Mouse (Mus musculus): ENCODE data around the gene Ndst2.

Gene Ndst2

GRCm38 (mm10) chr14:20737306-20737705 is 2.9 kb upstream of the Ndst2 start:
- 22% methylated on average over 14 of the region's 14 CpGs for WGBS

GRCm38 (mm10) chr14:20735892-20736390 is 1.6 kb upstream of the Ndst2 start:
- WGBS: 75% methylated on average over 13 of the region's 13 CpGs

DNA sequence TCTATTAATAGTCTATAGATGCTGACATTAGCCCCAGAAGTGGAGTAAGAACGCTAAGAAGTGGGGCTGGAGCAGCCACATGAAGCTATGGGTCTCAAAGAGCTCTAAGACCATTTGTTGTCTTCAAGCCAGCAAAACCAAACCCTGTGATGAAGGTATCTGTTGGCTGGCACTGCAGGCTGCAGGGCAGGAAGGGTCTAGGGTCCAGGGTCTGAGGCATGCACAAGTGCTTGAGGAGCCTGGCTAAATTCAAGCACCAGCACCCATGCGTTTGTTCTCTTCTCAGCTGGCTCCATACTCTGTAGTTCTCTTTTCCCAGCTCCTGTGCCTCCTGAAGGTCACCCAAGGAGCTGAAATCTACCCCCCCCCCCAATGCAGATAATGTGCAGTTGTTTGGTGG is 690 bp upstream of the Ndst2 start:
- 50% methylated on average over 2 of the region's 2 CpGs for WGBS

DNA sequence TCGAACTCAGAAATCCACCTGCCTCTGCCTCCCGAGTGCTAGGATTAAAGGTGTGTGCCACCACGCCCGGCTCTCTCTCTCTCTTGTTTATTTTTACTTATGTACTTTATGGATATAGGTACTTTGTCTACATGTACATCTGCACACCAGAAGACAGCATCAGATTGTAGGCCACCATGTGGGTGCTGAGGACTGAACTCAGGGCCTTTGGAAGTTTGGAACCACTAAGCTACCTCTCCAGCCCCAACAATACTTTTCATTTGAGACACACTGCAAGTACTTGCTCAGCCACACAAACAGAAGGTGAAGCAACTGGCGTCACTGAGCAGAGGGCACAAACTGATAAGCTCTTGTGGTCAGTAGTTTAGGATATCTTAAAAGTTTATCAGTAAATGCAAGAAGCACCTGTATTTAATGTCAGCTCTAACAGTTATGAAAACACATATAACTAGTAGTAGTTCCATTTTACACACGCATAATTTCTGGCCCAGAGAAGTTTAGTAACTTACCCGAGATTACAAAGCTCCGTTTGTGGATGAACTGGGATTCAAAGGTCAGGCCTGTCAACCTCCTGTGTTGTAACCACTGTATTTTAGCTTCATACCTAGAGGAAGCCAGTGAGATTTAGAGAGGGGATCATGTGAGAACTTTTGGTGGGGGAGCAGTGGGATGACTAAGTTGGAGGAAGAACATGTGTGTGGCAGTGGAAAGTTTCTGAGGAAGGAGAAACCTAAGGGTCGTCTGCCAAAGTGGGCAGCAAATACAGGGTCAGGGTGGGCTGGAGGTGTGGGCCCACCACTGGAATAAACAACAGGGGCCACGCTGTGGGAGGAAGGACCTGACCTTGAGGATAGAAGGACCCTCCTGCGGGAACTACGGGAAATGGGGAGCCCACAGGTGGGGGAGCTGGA is 1.1 kb downstream of the Ndst2 start:
- WGBS: 48% methylated on average over 12 of the region's 12 CpGs

DNA sequence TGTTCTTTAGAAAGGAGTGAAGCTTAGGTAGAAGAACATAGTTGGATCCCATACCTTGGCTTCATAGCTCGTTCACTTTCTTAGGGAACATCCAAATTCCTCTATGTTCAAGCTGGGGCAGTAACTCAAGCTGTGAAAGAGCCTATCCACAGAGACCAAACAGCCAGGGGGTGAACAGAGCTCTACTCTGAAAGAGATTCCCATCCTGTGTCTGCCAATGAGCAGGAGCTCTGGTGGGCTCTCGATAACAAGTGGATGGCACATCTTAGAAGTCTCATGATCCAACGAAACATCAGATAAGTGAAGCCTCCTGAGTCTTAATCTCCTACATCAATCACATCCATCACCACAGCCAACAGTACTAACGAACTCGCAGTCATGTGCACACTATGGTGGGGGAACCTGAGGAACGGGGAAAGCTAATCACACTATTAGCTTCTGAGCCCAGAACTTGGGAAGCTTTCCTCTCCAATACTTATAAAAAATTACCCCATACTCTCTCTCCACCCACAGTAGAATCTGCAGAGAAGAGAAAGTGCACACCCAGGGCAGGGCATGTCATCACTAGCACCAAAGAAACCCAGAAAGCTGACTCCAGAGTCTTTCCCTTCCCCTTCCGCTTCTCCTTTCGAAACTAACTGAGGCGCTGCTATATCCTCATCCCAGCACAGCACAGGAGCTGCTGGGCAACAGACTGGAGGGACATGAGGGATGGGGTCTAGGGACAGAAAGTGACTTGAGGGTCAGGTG is 3.3 kb downstream of the Ndst2 start:
- 80% methylated on average over 9 of the region's 9 CpGs for WGBS

GRCm38 (mm10) chr14:20729871-20730270 is 4.5 kb downstream of the Ndst2 start:
- 91% methylated on average over 9 of the region's 9 CpGs for WGBS

DNA sequence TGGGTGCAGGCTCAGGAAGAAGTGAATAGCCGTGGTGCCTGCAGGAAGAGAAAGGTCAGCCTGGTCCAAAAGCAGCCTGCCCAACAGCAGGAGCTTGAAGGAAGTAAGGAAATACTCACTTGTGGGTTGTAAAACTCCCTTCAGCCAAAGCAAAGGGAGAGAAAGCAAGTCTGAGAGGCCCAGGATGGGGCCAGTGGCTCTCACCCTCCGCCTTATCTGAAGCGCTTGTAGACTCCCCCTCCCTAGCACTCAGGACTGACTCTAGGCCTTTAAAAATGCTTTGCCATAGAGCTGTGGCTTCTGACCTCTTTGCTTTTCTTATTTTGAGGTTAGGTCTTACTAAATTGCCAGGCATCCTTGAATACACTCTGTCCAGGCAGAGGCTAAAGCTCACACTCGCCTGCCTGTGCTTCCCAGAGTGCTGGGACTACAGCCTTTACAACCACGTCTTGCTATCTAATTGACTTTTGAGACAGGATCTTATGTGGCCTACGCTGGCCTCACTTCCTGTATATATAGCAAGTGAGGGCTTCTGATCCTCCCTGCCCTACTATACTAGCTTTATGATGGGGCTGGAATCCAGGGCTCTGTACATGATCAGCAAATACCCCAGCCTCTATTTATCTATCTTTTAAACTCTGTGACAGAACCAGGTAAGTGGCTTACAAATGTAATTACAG is 8.6 kb downstream of the Ndst2 start:
- WGBS: 81% methylated on average over 6 of the region's 6 CpGs

- 4% methylated on average over 5 of the region's 5 CpGs for WGBS
Observed at GRCm38 (mm10) chr14:20724043-20724442, 10.3 kb downstream of the Ndst2 start.

DNA sequence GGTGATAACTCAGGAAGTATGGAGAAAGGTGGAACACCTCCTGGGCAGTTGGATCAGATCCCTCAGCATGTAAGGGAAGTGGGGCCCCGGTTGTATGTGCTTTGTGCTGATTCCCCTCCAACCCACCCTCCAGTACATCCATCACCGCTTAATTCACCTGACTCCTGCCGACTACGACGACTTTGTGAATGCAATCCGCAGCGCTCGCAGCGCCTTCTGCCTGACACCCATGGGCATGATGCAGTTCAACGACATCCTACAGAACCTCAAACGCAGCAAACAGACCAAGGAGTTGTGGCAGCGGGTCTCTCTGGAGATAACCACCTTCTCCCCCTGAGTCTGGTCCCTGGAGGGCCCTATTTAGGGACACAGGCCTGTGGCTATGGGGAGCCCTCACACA is 11.4 kb downstream of the Ndst2 start:
- WGBS: 80% methylated on average over 12 of the region's 12 CpGs

DNA sequence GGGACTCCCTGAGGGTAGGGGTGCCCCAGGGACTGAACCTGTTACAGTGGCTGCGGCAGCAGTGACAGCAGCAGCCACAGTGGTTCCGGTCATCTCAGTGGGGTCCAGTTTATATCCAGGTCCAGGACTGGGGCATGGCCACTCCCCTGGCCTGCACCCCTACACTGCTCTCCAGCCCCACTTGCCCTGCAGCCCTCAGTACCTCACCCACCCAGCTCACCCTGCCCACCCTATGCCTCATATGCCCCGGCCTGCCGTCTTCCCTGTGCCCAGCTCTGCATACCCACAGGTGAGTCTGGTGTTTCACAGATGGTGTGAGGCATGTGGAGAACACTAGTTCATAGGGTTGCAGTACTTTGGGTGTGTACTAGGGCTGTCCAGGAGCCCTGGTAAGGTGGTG is 13.0 kb downstream of the Ndst2 start:
- WGBS: 91% methylated on average over 4 of the region's 4 CpGs

- WGBS: 84% methylated on average over 12 of the region's 12 CpGs
Observed at GRCm38 (mm10) chr14:20719767-20720166, 14.6 kb downstream of the Ndst2 start.

GRCm38 (mm10) chr14:20718443-20718842 is 15.9 kb downstream of the Ndst2 start:
- 90% methylated on average over 10 of the region's 10 CpGs for WGBS

DNA sequence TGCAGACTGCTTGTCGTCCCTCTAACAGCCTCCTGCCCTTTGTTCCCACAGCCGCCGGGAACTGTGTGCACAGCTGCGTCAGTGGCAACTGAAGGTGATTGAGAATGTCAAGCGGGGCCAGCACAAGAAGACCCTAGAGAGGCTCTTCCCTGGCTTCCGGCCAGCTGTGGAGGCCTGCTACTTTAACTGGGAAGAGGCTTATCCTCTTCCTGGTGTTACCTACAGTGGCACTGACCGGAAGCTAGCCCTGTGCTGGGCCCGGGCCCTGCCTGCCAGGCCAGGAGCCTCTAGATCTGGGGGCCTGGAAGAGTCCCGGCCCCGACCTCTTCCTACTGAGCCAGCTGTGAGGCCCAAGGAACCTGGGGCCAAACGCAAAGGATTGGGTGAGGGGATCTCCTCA is 20.5 kb downstream of the Ndst2 start:
- 77% methylated on average over 11 of the region's 11 CpGs for WGBS

DNA sequence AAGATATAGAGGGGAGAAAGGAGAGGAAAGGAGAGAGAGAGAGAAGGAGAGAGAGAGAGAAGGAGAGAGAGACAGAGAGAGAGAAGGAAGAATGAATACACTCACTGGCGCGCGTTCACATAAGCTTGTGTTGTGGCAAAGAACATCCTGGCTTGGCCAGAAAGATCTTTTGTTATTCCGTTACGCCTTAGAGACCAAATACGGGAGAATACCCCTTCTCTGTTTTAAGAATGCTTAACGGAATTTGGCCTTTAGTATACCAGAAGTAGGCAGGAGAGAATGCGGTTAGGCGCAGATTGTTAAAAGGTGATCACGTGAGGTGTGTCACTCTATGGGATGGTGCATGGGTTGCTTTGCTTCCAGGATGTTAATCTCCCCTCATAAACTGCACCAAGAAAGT is 26.1 kb downstream of the Ndst2 start:
- 1% methylated on average over 10 of the region's 10 CpGs for WGBS

DNA sequence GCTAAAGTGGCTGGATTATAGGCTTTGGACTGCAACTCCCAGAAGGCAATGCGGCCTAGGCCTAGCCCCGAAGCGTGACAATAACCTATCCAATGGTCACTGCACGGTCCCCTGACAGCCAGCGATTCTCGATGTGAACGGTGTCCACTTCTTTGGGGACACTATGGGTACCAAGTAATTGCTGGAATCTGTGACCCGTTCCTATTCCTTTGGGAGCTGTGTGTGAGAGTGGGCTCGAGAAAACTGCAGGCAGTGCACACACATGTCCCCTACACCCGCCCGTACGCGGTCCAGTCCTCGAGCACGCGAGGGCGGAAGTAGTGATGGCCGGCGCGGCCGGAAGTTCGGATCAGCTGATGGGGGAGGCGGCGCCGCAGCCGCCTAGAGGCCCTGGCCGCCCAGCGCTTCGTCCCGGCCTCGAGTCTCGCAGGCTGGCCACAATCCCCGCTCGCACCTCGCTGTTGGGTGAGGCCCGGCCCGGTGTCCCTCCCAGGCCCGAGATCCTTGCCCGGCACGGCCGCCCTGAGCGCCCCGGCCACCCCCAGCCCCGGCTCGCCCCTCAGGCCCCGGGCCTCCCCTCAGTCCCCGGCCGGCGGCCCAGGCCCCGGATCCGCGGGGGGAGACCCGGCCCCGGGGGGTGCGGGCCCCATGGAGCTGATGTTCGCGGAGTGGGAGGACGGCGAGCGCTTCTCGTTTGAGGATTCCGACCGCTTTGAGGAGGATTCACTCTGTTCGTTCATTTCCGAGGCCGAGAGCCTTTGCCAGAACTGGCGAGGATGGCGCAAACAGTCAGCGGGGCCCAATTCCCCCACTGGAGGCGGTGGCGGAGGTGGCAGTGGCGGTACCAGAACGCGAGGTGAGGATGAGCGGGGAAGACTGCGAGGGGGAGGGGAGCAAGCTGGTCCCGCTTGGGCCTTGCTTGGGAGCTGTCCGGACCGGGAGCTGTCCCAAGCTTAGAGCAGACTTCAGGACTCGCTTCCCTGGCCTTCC is 26.9 kb downstream of the Ndst2 start, which contains the start of gene Zswim8:
TSS of gene Zswim8 (plus strand) at position 352 of the 990 bp plus-strand sequence.
- under 1% methylated on average over 79 of the region's 80 CpGs for WGBS

DNA sequence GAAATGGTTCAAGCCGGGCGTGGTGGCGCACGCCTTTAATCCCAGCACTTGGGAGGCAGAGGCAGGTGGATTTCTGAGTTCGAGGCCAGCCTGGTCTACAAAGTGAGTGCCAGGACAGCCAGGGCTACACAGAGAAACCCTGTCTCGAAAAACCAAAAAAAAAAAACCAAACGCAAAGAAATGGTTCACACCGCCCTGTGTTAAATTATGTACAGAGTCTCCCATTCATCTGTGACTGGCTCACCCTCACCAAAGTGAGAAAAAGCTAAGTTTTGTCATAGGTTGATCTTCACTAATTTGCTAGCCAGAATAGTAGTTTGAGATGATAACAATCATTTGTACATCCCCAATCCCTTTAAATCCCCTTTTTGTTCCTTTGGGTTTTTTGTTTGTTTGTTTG is 30.9 kb downstream of the Ndst2 start:
- 8% methylated on average over 8 of the region's 8 CpGs for WGBS

DNA sequence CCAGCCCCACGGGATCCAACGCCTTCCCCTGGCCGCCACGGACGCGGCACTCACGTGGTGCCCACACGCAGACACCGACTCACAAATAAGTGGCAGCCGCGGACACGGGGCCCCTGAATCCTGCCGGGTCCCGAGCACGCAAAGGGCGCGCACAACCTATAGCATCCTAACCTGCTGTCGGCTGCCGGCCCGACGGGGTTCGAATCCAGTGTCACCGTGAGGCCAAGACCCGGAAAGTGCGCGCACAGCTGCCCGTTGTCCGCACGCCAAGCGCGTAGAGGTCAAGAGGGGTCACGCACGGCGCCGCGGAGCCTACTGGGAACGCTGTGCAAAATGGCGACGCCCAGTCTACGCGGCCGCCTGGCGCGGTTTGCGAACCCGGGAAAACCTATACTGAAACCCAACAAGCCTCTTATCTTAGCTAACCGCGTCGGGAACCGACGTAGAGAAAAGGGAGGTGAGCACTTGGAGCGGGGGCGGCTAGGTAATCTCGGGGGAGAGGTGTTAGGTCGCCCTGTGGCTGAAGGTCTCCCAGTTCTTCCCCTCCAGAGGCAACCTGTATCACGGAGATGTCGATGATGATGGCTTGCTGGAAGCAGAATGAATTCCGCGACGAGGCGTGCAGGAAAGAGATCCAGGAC is 31.5 kb downstream of the Ndst2 start, which contains the start of gene Chchd1:
TSS of gene Chchd1 (plus strand) at position 266 of the 641 bp plus-strand sequence.
- WGBS: under 1% methylated on average over 61 of the region's 61 CpGs

- 7% methylated on average over 15 of the region's 15 CpGs for WGBS
Observed at GRCm38 (mm10) chr14:20702096-20702740, 32.1 kb downstream of the Ndst2 start.

DNA sequence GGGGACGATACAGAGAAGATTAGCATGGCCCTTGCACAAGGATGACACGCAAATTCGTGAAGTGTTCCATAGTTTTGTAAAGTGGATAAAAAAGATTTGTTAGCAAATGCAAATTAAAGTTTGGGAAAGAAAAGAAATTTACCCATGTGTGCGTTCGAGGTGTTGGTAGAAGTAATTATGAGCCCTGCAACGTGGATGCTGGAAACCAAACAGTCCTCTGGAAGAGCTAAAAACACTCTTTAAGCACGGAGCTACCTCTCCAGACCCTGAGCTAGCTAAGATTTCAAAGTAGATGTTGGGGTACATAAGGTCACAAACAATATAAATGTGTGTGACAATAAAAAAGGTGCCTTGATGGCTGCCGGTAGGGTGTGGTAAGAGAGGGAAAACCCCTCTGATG is 32.8 kb downstream of the Ndst2 start:
- WGBS: 46% methylated on average over 8 of the region's 8 CpGs

GRCm38 (mm10) chr14:20700362-20700761 is 34.0 kb downstream of the Ndst2 start:
- WGBS: 74% methylated on average over 3 of the region's 3 CpGs

Data from cerebral cortex, adult 2 months (tissue).